Mouse (Mus musculus) ES-Bruce4 (cell line): ENCODE data around the gene Dgka. TPM values are rescaled to one million over a fixed set of nuclear protein-coding genes. Genes with fewer than 3 reads are reported as not detected.

Source experiments
- H3K27ac ChIP-seq: 2 replicates; pipeline ENCODE4 v1.5.1; 2012; ENCODE audit warnings: low read length, inconsistent platforms; ENCODE audit not compliant: insufficient read depth
- H3K27me3 ChIP-seq: 2 replicates; pipeline ENCODE4 v1.6.1; 2012; ENCODE audit warnings: mild to moderate bottlenecking, low read length, inconsistent platforms; ENCODE audit not compliant: control insufficient read depth, poor library complexity, insufficient read depth, severe bottlenecking
- H3K36me3 ChIP-seq: 2 replicates; pipeline ENCODE4 v1.6.1; 2012; ENCODE audit warnings: inconsistent platforms, mild to moderate bottlenecking, low read length, moderate library complexity; ENCODE audit not compliant: control insufficient read depth, poor library complexity, insufficient read depth, severe bottlenecking
- H3K4me1 ChIP-seq: one replicate; pipeline ENCODE4 v1.8.1; 2011; ENCODE audit warnings: low read length; ENCODE audit not compliant: control insufficient read depth, insufficient read depth
- H3K4me3 ChIP-seq: 2 replicates; pipeline ENCODE4 v1.5.1; 2011; ENCODE audit warnings: low read depth, mild to moderate bottlenecking, low read length
- H3K9ac ChIP-seq: 2 replicates; pipeline ENCODE4 v1.6.1; 2012; ENCODE audit warnings: low read depth, mild to moderate bottlenecking, inconsistent platforms; ENCODE audit not compliant: poor library complexity, severe bottlenecking
- H3K9me3 ChIP-seq: replicated peaks from 2 replicates; pipeline ENCODE4 v1.6.1; 2012; ENCODE audit warnings: mild to moderate bottlenecking, low read length, inconsistent platforms; ENCODE audit not compliant: control insufficient read depth, poor library complexity, insufficient read depth, severe bottlenecking
- CTCF ChIP-seq: IDR thresholded peaks from one replicate; pipeline ENCODE4 v1.8.1; 2011; ENCODE audit warnings: low read depth, low read length
- EP300 ChIP-seq: IDR thresholded peaks from 2 replicates; pipeline ENCODE4 v1.6.1; 2011; ENCODE audit warnings: low read depth, low read length; ENCODE audit not compliant: insufficient read depth
- POLR2A ChIP-seq: IDR thresholded peaks from one replicate; pipeline ENCODE4 v1.8.1; 2011; ENCODE audit warnings: low read length; ENCODE audit not compliant: insufficient read depth
- polyA plus RNA-seq: library from polyadenylated mRNA; stranded (reverse); fragments of >200 nt; gene quantifications from 2 replicates; pipeline ENCODE4 v1.2.4, GENCODE M21; 2011; ENCODE audit warnings: low read depth; ENCODE audit not compliant: missing spikeins, insufficient read depth, insufficient read length

Dgka gene
- polyA plus RNA-seq, 1 experiment: 44.7 TPM

DNA sequence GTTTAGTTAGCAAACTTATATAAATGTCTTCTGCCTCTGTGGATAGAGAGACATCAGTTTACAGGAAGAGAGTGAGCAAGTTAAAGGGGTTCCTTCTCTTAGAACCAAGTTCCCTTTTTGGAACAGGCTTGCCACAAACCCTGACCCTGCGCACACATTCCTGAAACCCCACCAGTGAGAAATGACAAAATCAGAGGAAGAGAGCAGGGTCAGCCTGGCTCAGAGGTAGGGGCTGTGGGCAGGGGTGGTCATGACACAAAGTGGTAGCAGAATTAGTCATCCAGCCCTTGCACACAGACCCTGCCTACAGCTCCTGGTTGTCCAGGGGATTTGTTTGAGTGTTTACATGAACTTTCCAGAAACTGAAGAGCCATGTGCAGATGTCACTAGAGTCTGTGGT lies 35.5 kb upstream of the Dgka start:
- Histone ChIP-seq H3K36me3 (no peaks in the 10 kb centered on the region), H3K9ac (no peak overlapping the region), H3K27ac (no peak overlapping the region), H3K4me3 (no peak overlapping the region), H3K9me3 (peaks cover 21% of the 10 kb centered on the region), H3K4me1 (no peaks in the 10 kb centered on the region), H3K27me3 (no peaks in the 10 kb centered on the region)
- TF ChIP-seq POLR2A (no peak), CTCF (no peak), EP300 (no peak)

DNA sequence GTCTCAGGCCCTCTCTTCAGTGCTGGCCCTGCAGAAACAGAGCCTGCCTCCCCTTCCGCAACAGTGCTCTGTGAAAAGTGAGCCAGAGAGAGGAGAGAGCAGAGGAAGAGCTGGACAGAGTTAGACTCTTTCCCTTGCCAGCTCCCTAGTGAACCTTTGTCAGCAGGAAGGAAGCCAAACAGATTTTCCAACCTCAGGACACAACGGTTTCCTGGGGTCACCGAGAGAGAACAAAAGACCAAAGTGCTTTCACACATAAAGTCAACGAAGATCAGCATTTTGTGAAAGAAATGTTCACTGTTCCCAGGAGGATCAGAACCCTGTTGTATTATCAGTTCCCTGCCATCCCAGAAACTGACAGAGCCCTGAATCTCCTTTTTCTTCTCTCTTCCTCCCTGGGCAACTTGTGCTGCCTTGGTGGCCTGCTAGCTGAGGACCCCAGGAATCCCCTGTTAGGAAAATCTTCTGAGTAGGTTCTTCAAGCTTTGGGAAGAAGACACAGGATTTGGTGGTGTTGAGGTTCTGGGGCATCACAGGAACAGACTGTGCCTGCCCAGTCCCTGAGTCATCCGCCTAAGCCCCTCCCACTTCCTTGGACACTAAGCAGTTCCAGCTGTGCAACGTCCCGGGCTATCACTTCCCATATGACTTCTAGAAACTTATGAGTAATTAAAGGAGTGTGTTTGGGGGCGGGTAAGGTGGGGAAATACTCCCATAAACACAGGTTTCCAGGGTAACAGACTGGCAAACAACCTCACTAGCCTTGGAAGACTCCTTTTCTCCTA lies 34.5 kb upstream of the Dgka start:
- Histone ChIP-seq H3K9me3 (peaks cover 14% of the 10 kb centered on the region), H3K27ac (no peak overlapping the region), H3K27me3 (no peaks in the 10 kb centered on the region), H3K4me1 (no peaks in the 10 kb centered on the region), H3K4me3 (no peak overlapping the region), H3K36me3 (no peaks in the 10 kb centered on the region), H3K9ac (no peak overlapping the region)
- TF ChIP-seq POLR2A (no peak), EP300 (no peak), CTCF (no peak)

DNA sequence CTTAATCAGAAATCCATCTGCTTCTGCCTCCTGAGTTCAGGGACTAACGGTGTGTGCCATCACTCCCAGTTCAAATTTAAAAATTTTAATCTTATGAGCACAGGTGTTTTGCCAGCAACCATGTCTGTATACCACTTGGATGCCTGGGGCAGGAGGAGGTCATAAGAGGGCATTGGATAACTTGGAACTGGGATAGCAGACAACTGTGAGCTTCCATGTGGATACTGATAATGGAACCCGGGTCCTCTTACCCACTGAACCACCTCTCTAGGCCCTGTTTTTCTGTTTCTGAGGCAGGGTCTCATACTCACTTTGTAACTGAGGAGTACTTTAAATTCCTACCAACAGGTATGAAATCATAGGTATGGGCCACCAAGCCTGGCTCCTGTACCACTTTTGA lies 33.8 kb upstream of the Dgka start:
- Histone ChIP-seq H3K27ac (no peak overlapping the region), H3K4me3 (no peak overlapping the region), H3K27me3 (no peaks in the 10 kb centered on the region), H3K9ac (no peak overlapping the region), H3K36me3 (no peaks in the 10 kb centered on the region), H3K4me1 (no peaks in the 10 kb centered on the region), H3K9me3 (peaks cover 11% of the 10 kb centered on the region)
- TF ChIP-seq CTCF (no peak), POLR2A (no peak), EP300 (no peak)

DNA sequence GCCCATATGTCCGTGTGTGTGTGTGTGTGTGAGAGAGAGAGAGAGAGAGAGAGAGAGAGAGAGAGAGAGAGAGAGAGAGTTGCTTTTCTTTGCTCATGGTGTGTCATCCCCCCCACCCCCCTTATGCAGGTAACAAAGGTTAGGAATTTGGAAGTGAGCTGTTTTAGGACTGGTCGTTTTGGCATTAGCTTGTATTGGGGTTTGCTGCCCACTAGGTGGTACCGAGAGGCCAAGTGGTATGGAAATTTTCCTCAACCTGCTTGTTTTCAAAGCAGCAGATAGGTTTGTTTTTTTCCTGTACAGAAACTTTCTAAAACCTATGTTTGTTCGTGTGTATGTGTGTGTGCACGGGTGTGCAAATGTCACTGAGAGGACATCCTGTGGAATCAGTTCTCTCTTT lies 29.0 kb upstream of the Dgka start:
- H3K9ac ChIP-seq: no peak overlapping the region
- no peaks in the 10 kb centered on the region for H3K4me1 ChIP-seq
- no peak overlapping the region for H3K27ac ChIP-seq
- H3K27me3 ChIP-seq: no peaks in the 10 kb centered on the region
- no peaks in the 10 kb centered on the region for H3K36me3 ChIP-seq
- no peak overlapping the region for H3K4me3 ChIP-seq
- TF ChIP-seq CTCF (no peak), EP300 (no peak), POLR2A (no peak)
- no peaks in the 10 kb centered on the region for H3K9me3 ChIP-seq

DNA sequence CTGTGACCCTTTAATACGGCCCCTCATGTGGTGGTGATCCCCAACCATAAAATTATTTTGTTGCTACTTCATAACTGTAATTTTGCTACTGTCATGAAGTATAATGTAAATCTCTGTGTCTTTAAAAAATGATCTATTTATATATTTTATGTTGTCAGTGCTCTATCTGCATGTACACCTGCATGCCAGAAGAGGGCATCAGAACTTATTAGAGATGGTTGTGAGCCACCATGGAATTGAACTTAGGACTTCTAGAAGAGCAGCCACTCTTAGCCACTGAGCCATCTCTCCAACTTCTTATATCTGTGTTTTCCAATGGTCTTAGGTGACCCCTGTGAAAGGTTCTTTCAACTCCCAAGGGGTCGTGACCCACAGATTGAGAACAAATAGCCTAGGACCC lies 28.2 kb upstream of the Dgka start:
- TF ChIP-seq POLR2A (no peak), CTCF (no peak), EP300 (no peak)
- H3K27me3 ChIP-seq: no peaks in the 10 kb centered on the region
- no peaks in the 10 kb centered on the region for H3K9me3 ChIP-seq

DNA sequence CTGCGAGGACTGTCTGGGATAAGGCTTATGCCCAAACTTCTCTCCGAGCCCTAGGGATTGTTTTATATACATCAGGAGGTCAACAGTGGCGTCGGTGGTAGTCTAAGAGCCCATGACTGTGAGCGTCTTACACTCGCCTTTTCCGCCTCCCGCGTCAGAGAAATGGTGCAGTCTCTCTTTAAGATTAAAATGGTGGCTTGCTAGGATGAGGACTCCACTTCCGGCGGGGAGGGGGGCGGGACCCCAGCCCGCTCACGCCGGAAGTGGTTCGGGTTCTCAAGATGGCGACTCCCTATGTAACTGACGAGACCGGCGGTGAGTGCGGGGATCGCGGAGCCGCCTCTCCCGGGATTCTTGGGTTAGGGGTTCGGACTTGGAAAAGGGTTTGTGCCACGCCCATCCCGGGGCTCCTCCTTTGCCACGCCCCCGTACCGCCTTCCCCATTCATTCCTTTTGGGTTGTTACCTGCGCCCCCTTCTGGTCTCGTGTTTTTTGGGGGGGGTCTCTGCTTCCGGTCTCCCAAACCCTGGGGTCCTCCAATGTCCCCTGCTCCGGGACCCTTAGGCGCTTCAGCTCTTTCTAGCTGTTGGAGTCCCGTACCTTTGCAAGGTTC lies 3.7 kb upstream of the Dgka start:
- H3K9me3 ChIP-seq: no peaks in the 10 kb centered on the region
- peak overlapping the region; percentile 98 for H3K4me3 ChIP-seq
- TF ChIP-seq POLR2A (no peak), EP300 (no peak), CTCF (peak; percentile 9)

More for the DNA sequence above, 28.2 kb upstream of the Dgka start:
- no peaks in the 10 kb centered on the region for H3K4me1 ChIP-seq
- no peak overlapping the region for H3K27ac ChIP-seq
- H3K4me3 ChIP-seq: no peak overlapping the region
- no peaks in the 10 kb centered on the region for H3K36me3 ChIP-seq
- H3K9ac ChIP-seq: no peak overlapping the region

More for the DNA sequence above, 3.7 kb upstream of the Dgka start:
- Histone ChIP-seq H3K9ac (peak overlapping the region; percentile 97), H3K4me1 (peaks cover 1% of the 10 kb centered on the region), H3K27me3 (no peaks in the 10 kb centered on the region), H3K36me3 (peaks cover 4% of the 10 kb centered on the region), H3K27ac (peak overlapping the region; percentile 97)
